Mouse (Mus musculus): ENCODE measurements around the gene Tmed2.
"Not testable (repeated sequence)": the region's sequence is repeated elsewhere in the genome, so short reads cannot be mapped to it uniquely, and the experiment has no call there.

The Tmed2 gene

GRCm38 (mm10) chr5:124578633-124579317 is 38.3 kb downstream of the Tmed2 start, which contains the start of the genes Eif2b1 and Gtf2h3:
TSS of gene Eif2b1 (minus strand) at chr5:124579131.
TSS of gene Gtf2h3 (plus strand) at chr5:124579140.
- peak; percentile 92 for DNase-seq (ENCODE audit: low spot score)

GRCm38 (mm10) chr5:124582515-124582914 is 42.0 kb downstream of the Tmed2 start:
- peak; percentile 18 for DNase-seq (ENCODE audit: low spot score)

GRCm38 (mm10) chr5:124592768-124593167 is 52.3 kb downstream of the Tmed2 start:
- DNase-seq (ENCODE audit: low spot score): no peak

- peak; percentile 84 for DNase-seq (ENCODE audit: low spot score)
Measured at GRCm38 (mm10) chr5:124598224-124599174, 58.0 kb downstream of the Tmed2 start.

- not testable (repeated sequence) for DNase-seq (ENCODE audit: low spot score)
Measured at GRCm38 (mm10) chr5:124599726-124600125, 59.2 kb downstream of the Tmed2 start.
